Mouse (Mus musculus) ES-CJ7 (cell line): Measurements from ENCODE around the gene Zbed3.

Source experiments
- DNase-seq: peaks from one replicate; pipeline ENCODE4 v3.0.0; 2011; ENCODE audit warnings: low read depth, low spot score

Gene Zbed3

DNA sequence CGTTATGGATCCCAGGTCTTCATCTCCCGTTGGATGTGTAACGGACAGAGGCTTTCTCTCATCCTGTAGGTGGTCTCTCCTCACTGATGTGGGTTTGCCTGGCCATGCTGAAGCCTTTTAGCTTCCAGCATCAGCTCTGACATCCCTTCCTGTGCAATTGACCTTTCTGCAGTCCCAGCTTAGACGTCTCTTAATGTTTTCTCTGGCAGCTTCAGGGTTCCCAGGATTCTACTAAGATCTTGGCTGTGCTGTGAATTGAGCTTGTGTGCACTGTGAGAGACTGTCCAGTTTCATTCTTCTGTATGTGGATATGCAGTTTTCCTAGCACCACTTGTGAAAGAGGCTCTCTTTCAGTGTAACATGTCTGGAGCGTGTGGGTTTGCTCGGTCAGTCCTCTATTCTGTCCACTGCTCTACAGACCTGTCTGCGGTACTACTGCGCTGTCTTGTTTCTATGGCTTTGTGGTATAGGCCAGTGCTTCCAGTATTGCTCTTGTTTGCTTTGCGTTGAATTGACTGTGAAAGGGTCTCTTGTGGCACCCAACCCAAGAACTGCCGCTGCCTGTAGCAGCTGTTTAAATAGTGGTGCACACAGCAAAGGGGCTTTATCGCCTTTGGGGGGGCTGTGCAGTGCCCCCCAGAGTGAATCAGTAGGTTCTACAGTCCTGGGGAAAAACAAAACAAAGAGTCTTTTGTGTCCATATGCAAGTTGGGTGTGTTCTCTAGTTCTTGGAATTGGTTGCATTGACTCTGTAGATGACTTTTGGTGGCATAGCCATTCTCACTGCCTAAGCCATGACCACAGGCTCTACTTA lies 8.9 kb downstream of the Zbed3 start:
- DNase-seq: peak; percentile 40

- DNase-seq: peak; percentile 58
These were observed 12.8 kb downstream of the Zbed3 start for GRCm38 (mm10) chr13:95336122-95336677.

DNA sequence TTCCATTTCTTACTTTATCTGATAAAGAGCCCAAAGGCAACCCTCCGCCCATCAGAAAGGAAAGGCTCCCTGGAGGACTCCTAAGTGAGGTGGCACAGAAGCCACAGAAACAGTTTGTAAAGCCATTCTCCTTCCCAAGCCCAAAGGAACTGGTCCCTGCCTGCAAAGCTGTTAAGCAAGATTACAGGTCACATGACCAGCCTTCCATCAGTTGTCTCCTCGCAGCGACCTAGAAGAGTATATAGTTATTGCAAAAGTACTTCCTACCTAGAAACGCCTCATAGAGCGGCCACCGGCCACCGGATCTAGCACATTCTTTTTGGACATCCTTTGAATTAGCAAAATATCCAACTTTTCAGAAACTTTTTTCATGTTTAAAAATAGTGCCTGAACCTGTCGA lies 20.1 kb downstream of the Zbed3 start:
- no peak for DNase-seq

GRCm38 (mm10) chr13:95345869-95346268 lies 22.5 kb downstream of the Zbed3 start:
- no peak for DNase-seq

- peak; percentile 74 for DNase-seq
These were observed 23.7 kb downstream of the Zbed3 start for GRCm38 (mm10) chr13:95347018-95347696.

DNA sequence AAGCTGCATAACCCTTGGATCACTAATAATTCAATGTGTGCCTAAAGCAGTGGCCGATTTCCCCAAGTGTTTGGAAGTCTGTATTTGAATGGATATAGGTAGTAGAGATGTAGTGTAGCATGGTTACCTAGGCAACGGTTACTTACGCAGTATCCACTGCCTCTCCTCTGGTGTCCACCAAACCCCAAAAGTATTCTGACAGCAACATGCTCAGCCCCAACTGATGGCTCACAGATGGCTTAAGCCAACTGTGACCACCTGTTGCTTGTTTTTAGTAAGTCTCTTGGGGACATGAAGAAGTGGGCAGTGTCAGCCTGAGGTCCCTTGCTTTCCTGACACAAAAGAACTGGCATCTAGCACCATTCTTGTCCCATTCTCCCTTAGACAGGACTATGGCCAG lies 25.1 kb downstream of the Zbed3 start:
- DNase-seq: no peak

GRCm38 (mm10) chr13:95358223-95358622 lies 34.8 kb downstream of the Zbed3 start:
- no peak for DNase-seq

DNA sequence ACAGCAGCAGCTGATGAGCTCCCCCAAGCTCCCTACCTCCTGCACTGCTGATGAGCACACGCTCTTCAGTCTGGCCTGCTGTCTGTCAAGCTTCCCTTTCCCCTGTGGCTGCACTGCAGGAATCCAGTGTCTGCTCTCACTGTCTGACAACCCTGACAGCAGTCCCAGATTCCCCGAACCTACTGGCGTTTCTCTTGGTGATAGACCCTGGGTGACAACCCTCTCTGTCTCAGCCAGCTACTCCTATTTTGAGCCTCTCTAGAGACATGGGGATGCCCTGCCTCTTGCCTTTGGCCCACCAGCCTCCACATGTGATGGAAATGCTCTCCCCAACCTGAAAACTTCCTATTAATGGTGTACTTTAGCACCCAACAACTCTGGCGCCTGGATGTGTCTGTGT lies 40.0 kb downstream of the Zbed3 start:
- DNase-seq: no peak

DNA sequence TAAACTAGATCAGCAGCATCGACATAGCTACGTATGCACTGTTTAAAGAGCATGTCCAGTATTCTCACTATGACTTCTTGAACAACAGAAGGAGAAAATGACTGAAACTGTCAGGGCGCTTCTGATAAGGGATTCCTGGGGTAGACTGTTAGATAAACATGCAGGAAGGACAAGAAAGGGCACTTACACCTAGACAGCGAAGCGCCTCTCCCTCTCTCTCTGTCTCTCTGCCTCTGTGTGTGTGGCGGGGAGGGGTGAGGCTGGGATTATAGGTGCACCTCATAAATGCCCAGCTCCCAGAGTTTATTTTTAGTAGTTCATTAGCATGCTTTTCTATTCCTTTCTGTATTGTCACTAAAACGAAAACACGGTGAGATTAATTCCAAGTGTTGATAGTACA lies 42.9 kb downstream of the Zbed3 start:
- DNase-seq: no peak

GRCm38 (mm10) chr13:95374701-95375553 lies 51.5 kb downstream of the Zbed3 start, which contains the start of gene Aggf1:
Gene Aggf1 (minus strand): TSS chr13:95375352.
- peak; percentile 91 for DNase-seq

GRCm38 (mm10) chr13:95375554-95375914 lies 52.1 kb downstream of the Zbed3 start:
- DNase-seq: no peak

GRCm38 (mm10) chr13:95376689-95377289 lies 53.4 kb downstream of the Zbed3 start:
- peak; percentile 34 for DNase-seq

- no peak for DNase-seq
These were observed 55.3 kb downstream of the Zbed3 start for GRCm38 (mm10) chr13:95378696-95379095.

GRCm38 (mm10) chr13:95382418-95382817 lies 59.0 kb downstream of the Zbed3 start:
- no peak for DNase-seq
